Mouse (Mus musculus) lung, embryonic 16.5 days (tissue): ENCODE results near the gene Grik5. TPM values are rescaled to one million over a fixed set of nuclear protein-coding genes. Genes with fewer than 3 reads are reported as not detected.
A peak's percentile ranks its signal among the peaks of the same experiment; 100 is the strongest.

Source experiments
- ATAC-seq: fragments of 200-750 bp; cut with Nextera tagmentation; 2 replicates; pipeline ENCODE4 v1.8.0; 2017; ENCODE audit warnings: low read depth, mild to moderate bottlenecking, moderate library complexity
- H3K27ac ChIP-seq: fragments of 300-500 bp; sonication (generic); 2 replicates; pipeline ENCODE4 v1.5.1; 2014; ENCODE audit warnings: mild to moderate bottlenecking, control low read depth, low read length
- H3K27me3 ChIP-seq: fragments of 300-500 bp; sonication (generic); 2 replicates; pipeline ENCODE4 v1.6.1; 2014; ENCODE audit warnings: low read depth, low read length, mixed read lengths; ENCODE audit not compliant: control insufficient read depth, insufficient read depth
- H3K36me3 ChIP-seq: fragments of 300-500 bp; sonication (generic); 2 replicates; pipeline ENCODE4 v1.6.1; 2014; ENCODE audit warnings: low read length; ENCODE audit not compliant: control insufficient read depth, insufficient read depth
- H3K4me1 ChIP-seq: fragments of 300-500 bp; sonication (generic); replicated peaks from 2 replicates; pipeline ENCODE4 v1.6.1; 2014; ENCODE audit warnings: low read length, mixed read lengths; ENCODE audit not compliant: control insufficient read depth, insufficient read depth
- H3K4me2 ChIP-seq: fragments of 300-500 bp; sonication (generic); 2 replicates; pipeline ENCODE4 v1.6.1; 2014; ENCODE audit warnings: low read depth, low read length, control low read depth
- H3K4me3 ChIP-seq: fragments of 300-500 bp; sonication (generic); 2 replicates; pipeline ENCODE4 v1.5.1; 2014; ENCODE audit warnings: mild to moderate bottlenecking, low read length, control low read depth
- H3K9ac ChIP-seq: fragments of 300-500 bp; sonication (generic); 2 replicates; pipeline ENCODE4 v1.6.1; 2014; ENCODE audit warnings: low read length, control low read depth
- H3K9me3 ChIP-seq: fragments of 300-500 bp; sonication (generic); 2 replicates; pipeline ENCODE4 v1.6.1; 2016; ENCODE audit warnings: low read length; ENCODE audit not compliant: control insufficient read depth
- WGBS: fragments of 180-500 bp; shearing (Covaris S2); extraction: QIAGEN DNeasy Blood & Tissue Kit; methylation state at CpG from one replicate; pipeline ENCODE4 v1.1.7; 2014; 5-methylcytosine and 5-hydroxymethylcytosine counted together
- polyA plus RNA-seq: library from polyadenylated mRNA; unstranded; fragments of >200 nt; fragmentation: Nextera tagmentation; extraction: Ambion mirVana; gene quantifications from 2 replicates; pipeline ENCODE4 v1.2.1, GENCODE M21; 2015

Gene Grik5
- polyA plus RNA-seq, 1 experiment from 2014 or later = 3.5 TPM

DNA sequence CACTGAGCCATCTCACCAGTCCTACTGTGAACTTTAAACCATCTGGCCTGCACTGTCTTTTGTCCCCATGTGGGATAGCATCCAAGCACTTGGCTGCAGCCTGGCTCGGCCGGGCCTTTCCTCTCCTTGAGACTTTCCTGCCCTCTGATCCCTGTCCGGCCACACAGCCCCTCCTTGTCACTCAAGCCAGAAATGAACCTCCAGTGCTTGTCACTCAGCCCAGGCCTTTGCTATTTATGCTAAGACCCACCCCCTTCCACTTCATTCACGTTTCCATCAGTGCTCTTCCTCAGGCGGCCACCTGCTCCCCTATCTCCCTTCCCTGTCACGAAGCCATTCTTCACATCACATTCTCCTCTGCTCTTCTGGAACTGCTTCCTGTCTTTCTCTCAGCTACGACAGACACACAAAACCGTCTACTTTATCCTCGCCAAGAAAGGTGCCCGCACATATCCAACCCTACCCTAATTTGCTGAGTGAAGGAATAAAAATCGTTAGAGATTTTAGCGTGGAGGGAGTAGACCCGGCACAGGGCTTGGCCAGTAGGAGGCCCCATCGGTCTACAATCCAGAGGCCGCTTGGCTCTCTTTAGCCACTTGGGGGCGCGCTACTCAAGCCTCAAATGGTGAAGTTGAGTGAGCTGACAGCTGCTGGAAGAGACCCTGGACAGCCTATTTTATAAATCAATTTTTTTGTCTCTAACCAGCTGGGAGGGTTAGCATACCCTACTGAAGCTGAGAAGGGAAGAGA, 33.4 kb upstream of the Grik5 start:
- no peak overlapping the region for H3K27ac ChIP-seq
- WGBS = 13% methylated on average over 17 of the region's 17 CpGs
- H3K9ac ChIP-seq = no peak overlapping the region
- no peaks in the 10 kb centered on the region for H3K9me3 ChIP-seq
- H3K4me2 ChIP-seq = no peak overlapping the region
- H3K4me1 ChIP-seq = no peaks in the 10 kb centered on the region
- peak; percentile 34; the same call in 1 of the 2 replicates for ATAC-seq
- no peaks in the 10 kb centered on the region for H3K27me3 ChIP-seq
- no peaks in the 10 kb centered on the region for H3K36me3 ChIP-seq
- no peak overlapping the region for H3K4me3 ChIP-seq

DNA sequence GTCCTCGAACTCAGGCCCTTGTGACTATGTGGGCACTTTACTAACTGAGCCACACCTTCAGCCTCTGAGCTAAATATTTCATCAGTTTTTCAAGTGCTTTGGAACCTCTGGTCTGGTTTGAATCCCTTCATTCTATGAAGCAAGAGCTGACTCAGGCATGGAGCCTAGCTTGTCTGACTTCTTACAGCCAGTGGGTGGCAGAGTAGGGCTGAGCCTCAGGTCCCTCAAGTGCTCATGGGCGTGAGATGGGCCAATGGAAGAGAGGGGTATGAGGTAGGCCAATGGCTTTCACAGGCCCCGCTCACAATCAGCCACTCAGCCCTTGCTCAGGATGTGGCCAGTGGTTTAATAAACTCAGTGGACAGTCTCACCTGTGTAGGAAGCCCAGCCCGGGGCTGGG, 27.4 kb upstream of the Grik5 start:
- H3K36me3 ChIP-seq = no peaks in the 10 kb centered on the region
- no peaks in the 10 kb centered on the region for H3K9me3 ChIP-seq
- H3K9ac ChIP-seq = no peak overlapping the region
- no peak overlapping the region for H3K4me2 ChIP-seq
- WGBS = 43% methylated on average over 4 of the region's 4 CpGs
- H3K27ac ChIP-seq = no peak overlapping the region
- no peaks in the 10 kb centered on the region; the same call in 1 of the 2 replicates for H3K27me3 ChIP-seq
- H3K4me1 ChIP-seq = peaks cover 3% of the 10 kb centered on the region; the same call in 1 of the 2 replicates
- no peak overlapping the region for H3K4me3 ChIP-seq
- ATAC-seq = peak; percentile 52; the same call in 1 of the 2 replicates

DNA sequence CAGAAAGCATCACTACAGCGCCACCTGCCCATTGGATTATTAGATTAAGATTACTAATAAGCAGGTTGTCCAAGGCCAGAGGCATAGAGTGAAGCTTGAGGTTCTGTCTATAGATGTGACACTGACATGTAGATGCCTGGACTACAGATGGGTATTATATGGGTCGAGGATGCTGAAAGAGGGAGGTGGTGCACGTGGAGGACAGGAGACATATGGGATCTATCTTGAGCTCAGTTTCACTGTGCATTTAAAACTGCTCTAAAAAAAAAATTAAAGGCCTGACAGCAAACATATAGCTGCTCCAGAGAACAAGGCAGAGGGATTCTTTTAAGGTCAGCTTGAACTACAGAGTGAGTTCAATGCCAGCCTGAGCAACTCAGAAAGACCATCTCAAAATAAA, 26.0 kb upstream of the Grik5 start:
- Histone ChIP-seq H3K4me1 (peaks cover 3% of the 10 kb centered on the region; the same call in 1 of the 2 replicates), H3K4me2 (no peak overlapping the region), H3K4me3 (no peak overlapping the region), H3K27me3 (no peaks in the 10 kb centered on the region; the same call in 1 of the 2 replicates), H3K36me3 (no peaks in the 10 kb centered on the region), H3K9ac (no peak overlapping the region), H3K27ac (no peak overlapping the region), H3K9me3 (no peaks in the 10 kb centered on the region)
- WGBS = 74% methylated on average over 3 of the region's 3 CpGs
- ATAC-seq = no peak

DNA sequence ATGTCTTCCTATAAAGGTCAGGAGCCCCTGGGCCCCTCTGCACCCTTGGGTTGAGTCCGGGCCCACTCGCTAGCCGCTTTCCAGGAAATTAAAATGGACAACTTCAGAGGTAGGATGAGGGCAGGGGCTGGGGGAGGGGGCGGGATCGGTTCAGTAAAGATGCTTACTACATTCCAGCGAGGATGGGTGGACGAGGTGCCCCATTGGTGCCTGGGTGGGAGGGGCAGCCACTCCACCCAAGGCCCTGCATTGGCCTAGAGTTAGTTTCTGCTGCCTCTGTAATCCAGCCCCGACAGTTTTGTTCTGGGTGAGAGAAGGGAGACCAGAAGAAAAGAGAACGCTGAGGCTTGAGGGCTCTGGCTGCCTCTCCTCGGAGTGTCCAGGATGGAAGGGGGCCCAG, 17.7 kb upstream of the Grik5 start:
- H3K9me3 ChIP-seq = no peaks in the 10 kb centered on the region
- H3K36me3 ChIP-seq = peaks cover 6% of the 10 kb centered on the region; the same call in 1 of the 2 replicates
- no peak for ATAC-seq
- H3K27ac ChIP-seq = no peak overlapping the region
- WGBS = 26% methylated on average over 10 of the region's 10 CpGs
- H3K4me3 ChIP-seq = no peak overlapping the region
- H3K4me2 ChIP-seq = no peak overlapping the region
- peaks cover 10% of the 10 kb centered on the region for H3K4me1 ChIP-seq
- H3K9ac ChIP-seq = no peak overlapping the region
- no peaks in the 10 kb centered on the region for H3K27me3 ChIP-seq

DNA sequence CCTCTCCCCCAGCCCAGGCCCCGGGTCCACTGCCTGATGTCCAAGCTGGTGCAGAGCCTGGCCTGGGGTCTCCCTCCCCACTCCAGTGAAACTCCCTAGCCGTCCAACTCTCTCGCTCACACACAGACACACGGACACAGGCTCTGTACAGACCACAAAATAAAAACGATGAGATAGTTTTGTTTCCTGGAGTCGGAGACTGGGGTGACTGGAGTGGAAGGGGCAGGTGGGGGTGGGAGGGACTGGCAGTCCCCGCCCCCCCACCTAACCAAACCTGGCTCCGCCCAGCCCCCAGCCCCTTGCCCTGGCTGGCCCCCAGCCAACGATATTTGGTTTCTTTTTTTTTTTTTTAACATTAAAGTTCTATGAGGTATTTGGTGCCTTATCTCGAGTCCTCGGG, 16.8 kb upstream of the Grik5 start:
- Histone ChIP-seq H3K4me2 (peak overlapping the region; percentile 11), H3K9me3 (no peaks in the 10 kb centered on the region), H3K27me3 (no peaks in the 10 kb centered on the region), H3K4me3 (no peak overlapping the region), H3K27ac (no peak overlapping the region), H3K9ac (no peak overlapping the region), H3K36me3 (peaks cover 10% of the 10 kb centered on the region), H3K4me1 (peaks cover 10% of the 10 kb centered on the region)
- ATAC-seq = peak; percentile 5; the same call in 1 of the 2 replicates
- WGBS = 9% methylated on average over 11 of the region's 11 CpGs

DNA sequence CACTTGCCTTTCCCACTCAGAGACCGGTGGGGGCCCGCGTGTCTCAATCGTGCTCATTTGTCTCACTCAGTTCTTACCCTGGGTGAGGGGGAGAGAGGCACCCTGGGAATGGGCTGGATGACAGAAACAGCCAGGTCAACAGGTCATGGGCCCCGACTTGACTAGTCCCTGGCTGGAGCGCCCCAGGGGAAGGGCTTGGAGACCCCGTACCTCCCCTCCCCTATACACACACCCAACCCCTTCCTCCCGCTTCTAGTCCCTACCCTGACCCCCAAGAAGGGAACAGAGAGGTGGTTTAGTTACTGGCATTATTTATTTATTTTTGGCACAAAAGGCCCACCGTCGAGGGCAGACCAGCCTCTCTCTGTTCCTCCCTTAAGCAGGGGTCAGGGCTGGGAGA, 16.4 kb upstream of the Grik5 start:
- ATAC-seq = peak; percentile 37; the same call in 1 of the 2 replicates
- Histone ChIP-seq H3K9ac (no peak overlapping the region), H3K27ac (no peak overlapping the region), H3K4me3 (no peak overlapping the region), H3K36me3 (peaks cover 14% of the 10 kb centered on the region), H3K4me1 (peaks cover 10% of the 10 kb centered on the region), H3K27me3 (no peaks in the 10 kb centered on the region), H3K9me3 (no peaks in the 10 kb centered on the region), H3K4me2 (no peak overlapping the region)
- WGBS = 16% methylated on average over 10 of the region's 10 CpGs

DNA sequence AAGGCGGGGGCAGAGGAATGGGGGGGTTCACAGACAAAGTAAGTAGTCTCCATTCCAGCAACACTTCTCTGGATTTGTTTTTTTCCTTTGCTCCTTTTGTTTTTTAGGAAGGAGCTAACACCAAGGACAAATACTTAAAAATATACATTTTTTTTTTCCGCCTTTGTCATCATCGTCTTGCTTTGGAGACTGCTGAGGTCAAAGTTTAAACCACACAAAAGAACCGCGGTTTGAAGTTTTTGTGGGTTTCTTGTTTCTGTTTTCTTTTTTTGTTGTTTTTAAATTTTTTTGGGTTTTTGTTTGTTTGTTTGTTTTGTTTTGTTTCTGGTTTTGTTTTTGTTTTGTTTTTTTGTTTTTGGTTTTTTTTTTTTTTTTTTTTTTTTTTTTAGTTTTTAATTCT, 15.8 kb upstream of the Grik5 start:
- Histone ChIP-seq H3K27me3 (no peaks in the 10 kb centered on the region), H3K4me2 (no peak overlapping the region), H3K36me3 (peaks cover 20% of the 10 kb centered on the region), H3K9ac (no peak overlapping the region), H3K9me3 (no peaks in the 10 kb centered on the region), H3K4me3 (no peak overlapping the region), H3K4me1 (peaks cover 10% of the 10 kb centered on the region), H3K27ac (no peak overlapping the region)
- ATAC-seq = no peak
- 51% methylated on average over 5 of the region's 5 CpGs for WGBS

DNA sequence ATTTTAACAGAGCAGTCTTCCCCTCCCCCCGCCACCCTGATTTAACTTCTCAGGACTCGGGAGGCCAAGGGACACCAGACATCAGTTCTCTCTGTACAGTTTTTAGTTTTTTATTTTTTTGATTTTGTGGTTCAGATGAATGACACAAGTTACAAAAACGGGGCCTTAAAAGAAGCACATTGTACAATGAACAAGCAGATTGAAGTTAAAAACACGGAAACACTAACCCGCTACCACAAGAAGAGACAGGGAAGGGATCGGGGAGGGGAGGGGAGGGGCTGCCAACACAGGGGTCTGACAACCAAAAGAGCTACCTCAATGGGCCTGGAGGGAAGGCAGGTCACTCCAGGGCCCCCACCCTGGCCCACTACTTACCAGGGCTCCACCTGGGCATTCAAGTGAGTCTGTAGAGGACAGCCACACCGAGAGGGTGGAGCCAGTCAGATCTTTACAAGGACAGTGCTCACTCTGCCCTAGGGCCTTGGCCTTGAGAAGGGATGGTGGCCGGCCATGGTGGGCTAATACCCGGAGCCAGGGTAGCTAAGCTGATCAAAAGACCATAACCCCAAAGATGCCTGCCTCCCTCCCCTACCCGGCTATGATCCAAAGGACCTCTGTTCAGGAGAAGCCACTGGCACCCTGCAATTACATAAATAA, 15.2 kb upstream of the Grik5 start:
- Histone ChIP-seq H3K9me3 (no peaks in the 10 kb centered on the region), H3K4me1 (peaks cover 10% of the 10 kb centered on the region), H3K27ac (no peak overlapping the region), H3K36me3 (peaks cover 23% of the 10 kb centered on the region), H3K9ac (no peak overlapping the region), H3K27me3 (no peaks in the 10 kb centered on the region), H3K4me3 (no peak overlapping the region), H3K4me2 (no peak overlapping the region)
- ATAC-seq = no peak
- 57% methylated on average over 10 of the region's 10 CpGs for WGBS

DNA sequence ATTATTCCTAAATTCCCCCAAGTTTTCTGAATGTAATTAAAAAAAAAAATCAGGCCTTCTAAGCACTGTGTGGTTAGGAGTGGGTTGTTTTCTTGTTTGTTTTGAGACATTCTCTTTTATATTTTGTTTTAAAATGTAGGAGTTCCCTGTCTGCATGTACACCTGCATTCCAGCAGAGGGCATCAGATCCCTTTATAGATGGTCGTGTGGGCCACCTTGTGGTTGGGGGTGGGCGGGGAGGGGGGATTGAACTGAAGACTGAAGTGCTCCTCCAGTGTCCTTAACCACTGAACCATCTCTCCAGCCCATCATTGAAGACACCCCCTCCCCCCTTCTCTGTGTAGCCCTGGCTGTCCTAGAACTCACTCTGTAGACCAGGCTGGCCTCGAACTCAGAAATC, 14.5 kb upstream of the Grik5 start:
- H3K27ac ChIP-seq = no peak overlapping the region
- peaks cover 31% of the 10 kb centered on the region for H3K36me3 ChIP-seq
- no peaks in the 10 kb centered on the region for H3K9me3 ChIP-seq
- ATAC-seq = no peak
- H3K4me2 ChIP-seq = no peak overlapping the region
- WGBS = 56% methylated on average over 3 of the region's 3 CpGs
- peaks cover 10% of the 10 kb centered on the region for H3K4me1 ChIP-seq
- H3K9ac ChIP-seq = no peak overlapping the region
- no peaks in the 10 kb centered on the region for H3K27me3 ChIP-seq
- H3K4me3 ChIP-seq = no peak overlapping the region
